Mouse (Mus musculus) heart, embryonic 14.5 days (tissue): ENCODE data around the gene Tcl1b5. TPM values are rescaled to one million over a fixed set of nuclear protein-coding genes. Genes with fewer than 3 reads are reported as not detected.
"Not testable (repeated sequence)": the region's sequence is repeated elsewhere in the genome, so short reads cannot be mapped to it uniquely, and the experiment has no call there.

Experiments
- ATAC-seq: fragments of 200-750 bp; cut with Nextera tagmentation; 2 replicates; pipeline ENCODE4 v1.8.0; 2017; ENCODE audit warnings: low read depth, moderate TSS enrichment; ENCODE audit not compliant: insufficient number of reproducible peaks, insufficient read depth, low FRiP score
- H3K27ac ChIP-seq, 2 experiments: fragments of 200-500 bp in 1 of 2; fragments of 300-500 bp in 1 of 2; sonication (generic) in 1 of 2; replicated peaks in 1 of 2; 2 replicates each; pipeline ENCODE4 v1.5.1; 2012 to 2014; ENCODE audit warnings: low read depth in 2 of 2, low read length in 2 of 2, control low read depth in 1 of 2, mild to moderate bottlenecking in 1 of 2, mixed read lengths in 1 of 2; ENCODE audit not compliant: control insufficient read depth in 1 of 2, insufficient read depth in 1 of 2
- H3K27me3 ChIP-seq: fragments of 300-500 bp; sonication (generic); 2 replicates; pipeline ENCODE4 v1.6.1; 2014; ENCODE audit warnings: mild to moderate bottlenecking, low read length, control low read depth; ENCODE audit not compliant: control insufficient read depth, insufficient read depth
- H3K36me3 ChIP-seq: fragments of 300-500 bp; sonication (generic); 2 replicates; pipeline ENCODE4 v1.6.1; 2014; ENCODE audit warnings: mild to moderate bottlenecking, control low read depth, low read length, mixed read lengths; ENCODE audit not compliant: control insufficient read depth, insufficient read depth
- H3K4me1 ChIP-seq, 2 experiments: fragments of 200-500 bp in 1 of 2; fragments of 300-500 bp in 1 of 2; sonication (generic) in 1 of 2; 2 replicates each; pipeline ENCODE4 v1.6.1; 2012 to 2014; ENCODE audit warnings: low read length in 2 of 2, control low read depth in 1 of 2, mixed read lengths in 1 of 2; ENCODE audit not compliant: control insufficient read depth in 2 of 2, insufficient read depth in 2 of 2
- H3K4me2 ChIP-seq: fragments of 300-500 bp; sonication (generic); 2 replicates; pipeline ENCODE4 v1.6.1; 2014; ENCODE audit warnings: mild to moderate bottlenecking, low read length
- H3K4me3 ChIP-seq, 2 experiments: fragments of 200-500 bp in 1 of 2; fragments of 300-500 bp in 1 of 2; sonication (generic) in 1 of 2; 2 replicates each; pipeline ENCODE4 v1.5.1; 2012 to 2014; ENCODE audit warnings: low read length in 2 of 2, mild to moderate bottlenecking in 2 of 2, control low read depth in 1 of 2, low read depth in 1 of 2, moderate library complexity in 1 of 2; ENCODE audit not compliant: control insufficient read depth in 1 of 2, insufficient read depth in 1 of 2
- H3K9ac ChIP-seq: fragments of 300-500 bp; sonication (generic); 2 replicates; pipeline ENCODE4 v1.6.1; 2014; ENCODE audit warnings: mild to moderate bottlenecking, low read length
- H3K9me3 ChIP-seq: fragments of 300-500 bp; sonication (generic); 2 replicates; pipeline ENCODE4 v1.6.1; 2016; ENCODE audit warnings: low read length, control low read depth; ENCODE audit not compliant: control insufficient read depth
- WGBS: fragments of 180-500 bp; shearing (Covaris S2); extraction: QIAGEN DNeasy Blood & Tissue Kit; methylation state at CpG from one replicate; pipeline ENCODE4 v1.1.7; 2014; 5-methylcytosine and 5-hydroxymethylcytosine counted together
- polyA plus RNA-seq: library from polyadenylated mRNA; unstranded; fragments of >200 nt; fragmentation: Nextera tagmentation; extraction: Ambion mirVana; gene quantifications from 2 replicates; pipeline ENCODE4 v1.2.1, GENCODE M21; 2014

Tcl1b5 gene
- polyA plus RNA-seq, 1 experiment from 2014 or later: not detected

- 0% methylated on average over 1 of the region's 1 CpGs for WGBS
- not testable (repeated sequence) for H3K9me3 ChIP-seq, H3K4me3 ChIP-seq, H3K9ac ChIP-seq, H3K36me3 ChIP-seq, H3K27ac ChIP-seq, H3K4me1 ChIP-seq, H3K4me2 ChIP-seq, ATAC-seq, H3K27me3 ChIP-seq
Observed at GRCm38 (mm10) chr12:105144928-105145327, 31.2 kb upstream of the Tcl1b5 start.

GRCm38 (mm10) chr12:105145714-105146113 lies 30.4 kb upstream of the Tcl1b5 start, which contains the start of gene Tcl1b2:
Gene Tcl1b2 (plus strand): TSS chr12:105146014.
- WGBS: 63% methylated on average over 3 of the region's 3 CpGs
- H3K27me3 ChIP-seq: no peaks in the 10 kb centered on the region

GRCm38 (mm10) chr12:105155286-105155685 lies 20.9 kb upstream of the Tcl1b5 start:
- 46% methylated on average over 4 of the region's 4 CpGs for WGBS
- H3K27me3 ChIP-seq, H3K9ac ChIP-seq, ATAC-seq, H3K27ac ChIP-seq, H3K4me3 ChIP-seq, H3K9me3 ChIP-seq, H3K4me1 ChIP-seq, H3K4me2 ChIP-seq, H3K36me3 ChIP-seq: not testable (repeated sequence)

More at GRCm38 (mm10) chr12:105145714-105146113, 30.4 kb upstream of the Tcl1b5 start, which contains the start of gene Tcl1b2:
- Histone ChIP-seq H3K36me3 (no peaks in the 10 kb centered on the region), H3K4me2 (no peak within 1 kb of the TSS), H3K4me1 (no peaks in the 10 kb centered on the region), H3K4me3 (no peak within 1 kb of the TSS), H3K9me3 (no peaks in the 10 kb centered on the region), H3K27ac (no peak within 1 kb of the TSS), H3K9ac (no peak within 1 kb of the TSS)
- ATAC-seq: no peak

GRCm38 (mm10) chr12:105158842-105159241 lies 17.3 kb upstream of the Tcl1b5 start:
- Histone ChIP-seq H3K9me3 (no peaks in the 10 kb centered on the region), H3K4me3 (no peak overlapping the region), H3K27me3 (no peaks in the 10 kb centered on the region), H3K36me3 (no peaks in the 10 kb centered on the region), H3K9ac (no peak overlapping the region), H3K27ac (no peak overlapping the region), H3K4me1 (no peaks in the 10 kb centered on the region), H3K4me2 (no peak overlapping the region)
- 77% methylated on average over 6 of the region's 6 CpGs for WGBS
- no peak for ATAC-seq

GRCm38 (mm10) chr12:105159390-105159789 lies 16.8 kb upstream of the Tcl1b5 start, which contains the start of gene Tcl1b1:
Gene Tcl1b1 (plus strand): TSS chr12:105159690.
- Histone ChIP-seq H3K9me3 (no peaks in the 10 kb centered on the region), H3K9ac (no peak within 1 kb of the TSS), H3K4me2 (no peak within 1 kb of the TSS), H3K36me3 (no peaks in the 10 kb centered on the region), H3K27ac (no peak within 1 kb of the TSS), H3K27me3 (no peaks in the 10 kb centered on the region), H3K4me3 (no peak within 1 kb of the TSS), H3K4me1 (no peaks in the 10 kb centered on the region)
- WGBS: 73% methylated on average over 4 of the region's 4 CpGs
- no peak for ATAC-seq

GRCm38 (mm10) chr12:105166734-105167133 lies 9.4 kb upstream of the Tcl1b5 start:
- Histone ChIP-seq H3K36me3 (no peaks in the 10 kb centered on the region), H3K9me3 (no peaks in the 10 kb centered on the region), H3K4me1 (no peaks in the 10 kb centered on the region), H3K4me2 (no peak overlapping the region), H3K27ac (no peak overlapping the region), H3K27me3 (no peaks in the 10 kb centered on the region), H3K9ac (no peak overlapping the region), H3K4me3 (no peak overlapping the region)
- WGBS: 51% methylated on average over 3 of the region's 3 CpGs
- ATAC-seq: no peak

GRCm38 (mm10) chr12:105173366-105173765 lies 2.8 kb upstream of the Tcl1b5 start:
- WGBS: 62% methylated on average over 2 of the region's 2 CpGs
- no peak for ATAC-seq

GRCm38 (mm10) chr12:105174318-105174717 lies 1.8 kb upstream of the Tcl1b5 start:
- not testable (repeated sequence) for H3K9ac ChIP-seq, H3K36me3 ChIP-seq

More at GRCm38 (mm10) chr12:105173366-105173765, 2.8 kb upstream of the Tcl1b5 start:
- Histone ChIP-seq H3K9me3 (no peaks in the 10 kb centered on the region), H3K9ac (no peak overlapping the region), H3K4me1 (no peaks in the 10 kb centered on the region), H3K4me2 (no peak overlapping the region), H3K27ac (no peak overlapping the region), H3K27me3 (no peaks in the 10 kb centered on the region), H3K4me3 (no peak overlapping the region), H3K36me3 (no peaks in the 10 kb centered on the region)

More at GRCm38 (mm10) chr12:105174318-105174717, 1.8 kb upstream of the Tcl1b5 start:
- not testable (repeated sequence) for H3K4me3 ChIP-seq, H3K4me2 ChIP-seq, H3K27me3 ChIP-seq, H3K9me3 ChIP-seq, ATAC-seq, H3K4me1 ChIP-seq, H3K27ac ChIP-seq
- WGBS: 32% methylated on average over 2 of the region's 2 CpGs
